Mouse (Mus musculus): ENCODE measurements at regions not wholly inside any gene's neighbourhood (a gene's known extent, or its start where the extent isn't known, plus 50 kb on each side); places are given as distances from the start of the nearest gene placed in this dataset.

DNA sequence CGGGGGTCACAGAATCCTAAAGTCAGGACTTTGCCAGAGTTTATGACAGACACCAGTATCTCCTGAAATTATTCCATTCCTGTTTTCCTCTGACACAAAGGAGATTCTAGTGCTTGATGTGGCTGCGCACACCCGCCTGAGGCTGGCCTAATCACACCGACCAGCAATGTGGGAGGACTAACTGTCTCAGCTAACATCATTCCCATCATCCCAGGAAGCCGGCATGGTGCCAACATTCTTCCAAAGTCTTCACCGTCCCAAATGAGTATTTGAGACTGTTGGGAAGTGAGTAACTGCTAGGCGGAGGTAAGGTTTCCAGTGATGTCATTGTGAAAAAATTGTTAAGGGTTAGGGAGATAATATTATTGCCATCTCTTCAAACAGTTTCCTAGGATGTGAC, 1183.9 kb upstream of the Flrt2 start:
- Histone ChIP-seq H3K27me3 (replicated peaks; ENCODE audit: control insufficient read depth, insufficient read depth, low read length) (no peaks in the 10 kb centered on the region), H3K4me3 (replicated peaks; ENCODE audit: low read length) (no peak overlapping the region), H3K4me2 (ENCODE audit: low read length) (no peak overlapping the region), H3K4me1 (replicated peaks; ENCODE audit: control insufficient read depth, insufficient read depth, low read length) (no peaks in the 10 kb centered on the region), H3K9me3 (ENCODE audit: control insufficient read depth, low read length) (no peaks in the 10 kb centered on the region), H3K36me3 (ENCODE audit: control insufficient read depth, insufficient read depth) (no peaks in the 10 kb centered on the region), H3K9ac (replicated peaks; ENCODE audit: low read depth, low read length) (no peak overlapping the region), H3K27ac (ENCODE audit: low read length) (no peak overlapping the region)
- 39% methylated on average over 7 of the region's 7 CpGs for WGBS
- ATAC-seq, result no peak

DNA sequence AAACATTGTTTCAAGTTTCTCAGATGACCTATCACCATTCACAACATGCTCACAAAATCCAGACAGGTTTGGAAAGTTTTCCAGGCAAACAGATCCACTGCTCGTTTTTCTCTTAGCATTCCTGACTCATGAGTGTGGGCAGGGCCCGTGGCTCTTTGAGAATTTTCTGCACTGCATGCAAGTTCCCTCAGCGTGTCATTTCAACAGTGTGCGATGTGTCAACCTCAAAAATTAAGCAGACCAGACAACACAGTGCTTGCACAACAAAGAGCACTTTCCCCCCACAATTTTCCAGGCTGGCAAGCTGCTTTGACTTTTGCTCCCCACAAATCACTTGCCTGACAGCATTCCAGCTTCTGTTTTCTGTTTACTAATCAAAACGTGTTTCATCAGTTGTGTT, 1182.2 kb upstream of the Flrt2 start:
- ATAC-seq, result no peak
- H3K9ac ChIP-seq (replicated peaks; ENCODE audit: low read depth, low read length), result no peak overlapping the region
- WGBS, result 58% methylated on average over 5 of the region's 5 CpGs

DNA sequence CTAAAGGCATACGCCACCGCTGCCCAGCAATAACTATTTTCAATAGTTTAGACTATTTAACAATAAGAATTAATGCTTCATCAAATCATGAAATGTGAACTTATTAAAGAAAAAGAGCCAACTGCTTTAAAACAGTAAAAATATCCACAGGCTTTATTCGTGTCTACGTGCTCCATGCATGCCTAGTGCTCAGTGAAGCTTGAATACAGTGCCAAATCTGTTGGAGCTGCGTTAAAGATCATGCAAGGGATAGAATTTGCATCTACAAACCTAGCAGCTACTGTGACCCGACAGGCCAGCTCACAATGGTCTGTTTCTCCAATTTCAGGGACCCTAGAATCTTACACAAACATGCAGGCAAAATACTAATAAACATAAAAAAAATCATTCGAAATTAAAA, 1147.3 kb upstream of the Flrt2 start:
- Histone ChIP-seq H3K4me1 (replicated peaks; ENCODE audit: control insufficient read depth, insufficient read depth, low read length) (no peaks in the 10 kb centered on the region), H3K4me2 (ENCODE audit: low read length) (no peak overlapping the region), H3K36me3 (ENCODE audit: control insufficient read depth, insufficient read depth) (no peaks in the 10 kb centered on the region), H3K27me3 (replicated peaks; ENCODE audit: control insufficient read depth, insufficient read depth, low read length) (no peaks in the 10 kb centered on the region), H3K9ac (replicated peaks; ENCODE audit: low read depth, low read length) (no peak overlapping the region), H3K4me3 (replicated peaks; ENCODE audit: low read length) (no peak overlapping the region), H3K27ac (ENCODE audit: low read length) (no peak overlapping the region), H3K9me3 (ENCODE audit: control insufficient read depth, low read length) (no peaks in the 10 kb centered on the region)
- ATAC-seq, result no peak
- 69% methylated on average over 7 of the region's 7 CpGs for WGBS

More for the DNA sequence above, 1182.2 kb upstream of the Flrt2 start:
- no peaks in the 10 kb centered on the region for H3K27me3 ChIP-seq (replicated peaks; ENCODE audit: control insufficient read depth, insufficient read depth, low read length)
- no peaks in the 10 kb centered on the region for H3K9me3 ChIP-seq (ENCODE audit: control insufficient read depth, low read length)
- no peak overlapping the region for H3K4me2 ChIP-seq (ENCODE audit: low read length)
- H3K4me1 ChIP-seq (replicated peaks; ENCODE audit: control insufficient read depth, insufficient read depth, low read length), result no peaks in the 10 kb centered on the region
- no peak overlapping the region for H3K4me3 ChIP-seq (replicated peaks; ENCODE audit: low read length)
- no peaks in the 10 kb centered on the region for H3K36me3 ChIP-seq (ENCODE audit: control insufficient read depth, insufficient read depth)
- no peak overlapping the region for H3K27ac ChIP-seq (ENCODE audit: low read length)

DNA sequence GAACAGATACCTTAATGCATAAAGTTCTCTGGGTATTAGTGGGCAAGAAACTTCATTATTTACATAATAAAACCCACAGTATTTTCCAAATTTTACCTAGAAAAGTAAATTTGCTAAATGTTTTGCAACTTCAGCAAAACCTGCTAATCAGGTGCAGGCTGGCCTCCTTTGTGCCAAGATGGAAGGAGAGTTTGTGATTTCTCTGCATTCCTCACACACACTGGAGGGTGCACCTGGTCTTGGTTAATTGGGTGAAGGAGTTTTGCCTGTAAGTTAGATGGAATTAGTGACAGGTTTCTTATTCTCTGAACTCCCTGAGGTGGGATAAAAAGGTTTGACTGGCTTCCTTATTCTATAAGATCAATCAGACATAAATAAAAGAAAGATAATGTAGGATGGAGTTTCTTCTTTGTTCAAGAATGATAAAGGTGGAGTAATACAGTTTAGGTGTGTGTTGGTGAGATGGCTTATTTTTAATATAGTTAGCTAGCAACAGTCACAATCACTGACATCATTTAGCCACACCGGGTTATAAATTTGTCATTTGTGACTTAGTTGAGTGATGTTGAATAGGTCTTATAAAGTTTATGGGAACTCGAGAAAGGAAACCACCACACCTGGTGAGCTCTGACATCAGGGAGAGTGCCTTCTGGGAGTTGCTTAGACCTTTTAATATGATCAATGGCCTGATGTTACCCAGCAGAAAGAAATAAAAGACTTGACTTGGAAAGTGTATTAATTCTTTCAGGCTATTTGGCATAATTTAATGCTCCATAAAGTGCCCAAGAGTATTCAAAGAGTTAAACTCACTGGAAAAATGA, 1131.4 kb upstream of the Flrt2 start:
- Histone ChIP-seq H3K4me1 (replicated peaks; ENCODE audit: control insufficient read depth, insufficient read depth, low read length) (no peaks in the 10 kb centered on the region), H3K4me2 (ENCODE audit: low read length) (no peak overlapping the region), H3K4me3 (replicated peaks; ENCODE audit: low read length) (no peak overlapping the region), H3K36me3 (ENCODE audit: control insufficient read depth, insufficient read depth) (no peaks in the 10 kb centered on the region), H3K9ac (replicated peaks; ENCODE audit: low read depth, low read length) (no peak overlapping the region), H3K27me3 (replicated peaks; ENCODE audit: control insufficient read depth, insufficient read depth, low read length) (no peaks in the 10 kb centered on the region), H3K27ac (ENCODE audit: low read length) (no peak overlapping the region), H3K9me3 (ENCODE audit: control insufficient read depth, low read length) (no peaks in the 10 kb centered on the region)
- WGBS, result 94% methylated on average over 2 of the region's 2 CpGs
- ATAC-seq, result no peak

DNA sequence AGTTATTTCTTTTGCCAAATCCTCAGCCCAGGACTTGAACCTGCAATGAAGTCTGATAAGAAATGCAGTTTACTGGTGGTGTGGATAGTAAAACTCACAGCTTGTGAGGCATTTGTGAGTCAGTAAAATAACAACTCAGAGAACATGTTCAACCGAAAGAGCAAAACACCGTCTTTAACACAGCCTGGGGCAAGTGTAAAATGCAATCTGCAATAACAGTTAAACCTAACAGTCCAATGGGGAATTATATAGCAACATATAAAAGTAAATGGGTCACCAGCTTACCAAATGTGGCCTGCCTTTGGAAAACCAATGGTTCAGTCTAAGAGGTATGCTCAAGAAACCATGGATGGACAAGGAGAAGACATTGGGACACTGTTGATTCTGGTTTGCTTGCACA, 1117.0 kb upstream of the Flrt2 start:
- 96% methylated on average over 2 of the region's 2 CpGs for WGBS
- Histone ChIP-seq H3K4me3 (replicated peaks; ENCODE audit: low read length) (no peak overlapping the region), H3K9me3 (ENCODE audit: control insufficient read depth, low read length) (no peaks in the 10 kb centered on the region), H3K4me1 (replicated peaks; ENCODE audit: control insufficient read depth, insufficient read depth, low read length) (no peaks in the 10 kb centered on the region), H3K27ac (ENCODE audit: low read length) (no peak overlapping the region), H3K36me3 (ENCODE audit: control insufficient read depth, insufficient read depth) (no peaks in the 10 kb centered on the region), H3K27me3 (replicated peaks; ENCODE audit: control insufficient read depth, insufficient read depth, low read length) (no peaks in the 10 kb centered on the region), H3K4me2 (ENCODE audit: low read length) (no peak overlapping the region), H3K9ac (replicated peaks; ENCODE audit: low read depth, low read length) (no peak overlapping the region)
- no peak for ATAC-seq

DNA sequence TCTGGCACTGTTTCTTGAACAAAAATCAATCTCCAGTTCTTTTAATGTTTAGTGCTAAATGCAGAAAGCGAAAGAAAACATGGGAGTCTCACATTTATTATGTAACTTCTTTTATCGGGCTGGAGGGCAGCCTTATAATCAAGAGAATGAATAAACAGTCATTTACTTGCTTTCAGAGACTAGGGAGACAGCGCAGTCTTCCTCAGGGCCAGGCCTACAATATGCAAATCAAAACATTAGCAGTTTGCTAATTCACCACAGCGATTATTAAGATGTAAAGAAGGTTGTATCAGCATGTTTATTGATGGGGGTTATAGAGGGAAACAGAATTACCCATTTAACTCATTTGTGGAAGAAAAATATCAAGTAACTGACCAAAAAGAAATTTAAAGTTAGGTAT, 1111.7 kb upstream of the Flrt2 start:
- H3K9ac ChIP-seq (replicated peaks; ENCODE audit: low read depth, low read length), result no peak overlapping the region
- 0 out of 2 replicates have a peak, but pooled peaks have one; percentile 55 for ATAC-seq

DNA sequence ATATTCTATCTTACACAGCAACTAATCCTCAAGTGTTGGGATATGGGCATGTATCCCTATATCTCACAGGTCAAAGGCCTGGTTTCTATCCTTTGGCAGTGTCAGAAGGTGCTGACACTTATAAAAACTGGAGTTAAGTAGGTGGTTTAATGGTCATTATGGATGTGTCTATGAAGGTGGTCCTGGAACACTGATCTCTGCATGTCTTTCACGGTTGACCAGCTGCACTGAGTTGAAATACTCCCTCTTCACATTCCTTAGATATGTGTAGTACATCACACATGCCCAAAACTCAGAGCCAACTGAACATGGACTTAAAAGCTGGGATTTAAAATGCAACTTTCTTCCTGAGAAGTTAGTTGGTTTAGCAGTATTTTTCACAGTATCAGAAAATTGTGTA, 1107.7 kb upstream of the Flrt2 start:
- Histone ChIP-seq H3K27me3 (replicated peaks; ENCODE audit: control insufficient read depth, insufficient read depth, low read length) (no peaks in the 10 kb centered on the region), H3K9ac (replicated peaks; ENCODE audit: low read depth, low read length) (no peak overlapping the region), H3K36me3 (ENCODE audit: control insufficient read depth, insufficient read depth) (no peaks in the 10 kb centered on the region), H3K4me3 (replicated peaks; ENCODE audit: low read length) (no peak overlapping the region), H3K9me3 (ENCODE audit: control insufficient read depth, low read length) (no peaks in the 10 kb centered on the region), H3K4me2 (ENCODE audit: low read length) (no peak overlapping the region), H3K27ac (ENCODE audit: low read length) (no peak overlapping the region), H3K4me1 (replicated peaks; ENCODE audit: control insufficient read depth, insufficient read depth, low read length) (no peaks in the 10 kb centered on the region)
- WGBS, result 68% methylated on average over 1 of the region's 1 CpGs
- ATAC-seq, result no peak

More for the DNA sequence above, 1111.7 kb upstream of the Flrt2 start:
- H3K36me3 ChIP-seq (ENCODE audit: control insufficient read depth, insufficient read depth), result no peaks in the 10 kb centered on the region
- H3K27me3 ChIP-seq (replicated peaks; ENCODE audit: control insufficient read depth, insufficient read depth, low read length), result no peaks in the 10 kb centered on the region
- no peaks in the 10 kb centered on the region for H3K4me1 ChIP-seq (replicated peaks; ENCODE audit: control insufficient read depth, insufficient read depth, low read length)
- no peak overlapping the region for H3K27ac ChIP-seq (ENCODE audit: low read length)
- no peaks in the 10 kb centered on the region for H3K9me3 ChIP-seq (ENCODE audit: control insufficient read depth, low read length)
- no peak overlapping the region for H3K4me3 ChIP-seq (replicated peaks; ENCODE audit: low read length)
- no peak overlapping the region for H3K4me2 ChIP-seq (ENCODE audit: low read length)
- 20% methylated on average over 4 of the region's 4 CpGs for WGBS

DNA sequence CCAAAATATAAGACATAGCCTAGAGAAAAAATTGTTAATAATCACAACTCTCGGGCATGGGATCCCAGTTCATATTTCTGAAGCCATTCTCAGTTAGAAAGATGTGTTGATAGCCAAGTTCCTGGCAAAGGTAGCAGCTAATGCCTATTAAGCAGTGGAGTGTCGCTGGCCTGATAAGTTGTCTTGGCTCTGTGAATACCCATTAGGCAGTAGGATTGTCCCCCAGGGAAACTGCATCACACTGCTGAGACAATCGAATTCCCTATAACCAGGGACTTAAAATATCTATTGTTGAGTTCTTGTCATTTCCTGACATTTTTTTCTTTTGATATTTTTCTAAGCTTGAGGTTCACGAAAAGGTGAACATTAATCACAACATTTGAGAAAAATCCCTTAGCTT, 1105.0 kb upstream of the Flrt2 start:
- no peak for ATAC-seq
- no peaks in the 10 kb centered on the region for H3K27me3 ChIP-seq (replicated peaks; ENCODE audit: control insufficient read depth, insufficient read depth, low read length)
- 68% methylated on average over 4 of the region's 4 CpGs for WGBS

DNA sequence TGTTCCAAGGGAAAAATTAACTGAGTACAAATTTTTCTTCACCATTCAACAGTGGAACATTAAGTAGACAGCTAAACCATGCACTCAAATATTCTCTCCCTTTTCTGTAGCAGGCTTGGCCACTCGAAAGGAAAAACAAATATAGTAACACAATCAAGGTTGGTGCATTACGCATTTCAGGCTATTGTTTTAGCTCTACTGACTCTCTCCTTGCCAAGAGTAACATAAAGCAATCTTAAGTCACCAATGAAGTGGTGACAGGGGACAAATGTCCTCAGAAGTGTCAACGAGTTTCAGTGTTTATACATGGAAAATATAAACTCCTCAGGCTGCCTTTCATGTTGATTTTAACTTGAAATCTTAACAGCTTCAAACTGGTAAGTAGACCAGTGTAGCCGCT, 1103.4 kb upstream of the Flrt2 start:
- ATAC-seq, result no peak
- no peaks in the 10 kb centered on the region for H3K27me3 ChIP-seq (replicated peaks; ENCODE audit: control insufficient read depth, insufficient read depth, low read length)
- H3K4me2 ChIP-seq (ENCODE audit: low read length), result no peak overlapping the region
- no peaks in the 10 kb centered on the region for H3K9me3 ChIP-seq (ENCODE audit: control insufficient read depth, low read length)
- no peak overlapping the region for H3K9ac ChIP-seq (replicated peaks; ENCODE audit: low read depth, low read length)
- 86% methylated on average over 4 of the region's 4 CpGs for WGBS
- H3K4me1 ChIP-seq (replicated peaks; ENCODE audit: control insufficient read depth, insufficient read depth, low read length), result no peaks in the 10 kb centered on the region
- no peak overlapping the region for H3K4me3 ChIP-seq (replicated peaks; ENCODE audit: low read length)
- no peaks in the 10 kb centered on the region for H3K36me3 ChIP-seq (ENCODE audit: control insufficient read depth, insufficient read depth)
- no peak overlapping the region for H3K27ac ChIP-seq (ENCODE audit: low read length)

More for the DNA sequence above, 1105.0 kb upstream of the Flrt2 start:
- Histone ChIP-seq H3K4me3 (replicated peaks; ENCODE audit: low read length) (no peak overlapping the region), H3K4me1 (replicated peaks; ENCODE audit: control insufficient read depth, insufficient read depth, low read length) (no peaks in the 10 kb centered on the region), H3K9me3 (ENCODE audit: control insufficient read depth, low read length) (no peaks in the 10 kb centered on the region), H3K36me3 (ENCODE audit: control insufficient read depth, insufficient read depth) (no peaks in the 10 kb centered on the region), H3K27ac (ENCODE audit: low read length) (no peak overlapping the region), H3K4me2 (ENCODE audit: low read length) (no peak overlapping the region), H3K9ac (replicated peaks; ENCODE audit: low read depth, low read length) (no peak overlapping the region)

DNA sequence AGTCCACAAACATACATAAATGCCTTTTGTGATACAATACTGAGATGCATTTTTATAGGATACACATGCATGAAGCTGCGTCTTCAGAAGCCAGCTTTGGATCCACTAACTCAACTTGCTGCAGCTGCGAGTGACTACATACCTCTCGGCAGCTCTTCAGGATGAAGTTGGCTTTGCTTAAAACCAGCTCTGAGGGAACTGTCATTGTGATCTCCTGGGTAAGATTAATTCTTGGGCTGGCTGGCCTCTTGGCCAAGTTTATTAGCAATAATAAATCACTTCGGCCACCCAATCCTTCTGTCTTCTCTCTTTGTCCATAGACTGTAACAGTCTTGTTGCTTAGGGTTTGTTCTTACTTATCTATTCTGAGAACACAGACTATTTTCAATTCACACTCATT, 1103.0 kb upstream of the Flrt2 start:
- H3K36me3 ChIP-seq (ENCODE audit: control insufficient read depth, insufficient read depth), result no peaks in the 10 kb centered on the region
- ATAC-seq, result no peak
- no peaks in the 10 kb centered on the region for H3K4me1 ChIP-seq (replicated peaks; ENCODE audit: control insufficient read depth, insufficient read depth, low read length)
- no peak overlapping the region for H3K4me3 ChIP-seq (replicated peaks; ENCODE audit: low read length)
- H3K4me2 ChIP-seq (ENCODE audit: low read length), result no peak overlapping the region
- H3K27ac ChIP-seq (ENCODE audit: low read length), result no peak overlapping the region
- 90% methylated on average over 4 of the region's 4 CpGs for WGBS
- H3K9ac ChIP-seq (replicated peaks; ENCODE audit: low read depth, low read length), result no peak overlapping the region
- no peaks in the 10 kb centered on the region for H3K27me3 ChIP-seq (replicated peaks; ENCODE audit: control insufficient read depth, insufficient read depth, low read length)
- H3K9me3 ChIP-seq (ENCODE audit: control insufficient read depth, low read length), result no peaks in the 10 kb centered on the region

All from forebrain, embryonic 16.5 days (tissue).